Mouse (Mus musculus): ENCODE results near the gene Eif4g2. TPM values are rescaled to one million over a fixed set of nuclear protein-coding genes. Genes with fewer than 3 reads are reported as not detected.

Eif4g2 gene
- total RNA-seq (2021): 1,000 to 10,000 TPM; 1,008 to 1,028 TPM

GRCm38 (mm10) chr7:111082822-111083732 lies at the start of gene Eif4g2:
TSS of gene Eif4g2 (minus strand) at chr7:111083030.
- intact Hi-C loops (cut with DNase I): loop anchor here (1.0 to 2.0 kb wide), 2 partner anchors 39 to 74 kb away; no protein-coding TSS in a partner anchor
- DNase-seq: peak; percentile 97 to 99

GRCm38 (mm10) chr7:111132596-111132995 lies 49.8 kb upstream of the Eif4g2 start:
- intact Hi-C loops (cut with DNase I): no loop called here
- no peak for DNase-seq

GRCm38 (mm10) chr7:111126636-111127395 lies 44.0 kb upstream of the Eif4g2 start:
- no peak for DNase-seq
- intact Hi-C loops (cut with DNase I): no loop called here

- intact Hi-C loops (cut with DNase I): loop anchor here (2.0 kb wide), 1 partner anchor 33 kb away; no protein-coding TSS in a partner anchor
- DNase-seq: no peak
Measured at GRCm38 (mm10) chr7:111123761-111124546, 41.1 kb upstream of the Eif4g2 start.

- peak; percentile 98 for DNase-seq
- intact Hi-C loops (cut with DNase I): loop anchor here (1.0 to 2.0 kb wide), 2 partner anchors 34 to 39 kb away; partner anchors contain the start of gene Eif4g2
Measured at GRCm38 (mm10) chr7:111122531-111123130, 39.8 kb upstream of the Eif4g2 start.

- intact Hi-C loops (cut with DNase I): loop anchor here (1.0 to 2.0 kb wide), 2 partner anchors 35 to 39 kb away; partner anchors contain the start of gene Eif4g2
- DNase-seq: peak in 1 of 2 experiments; percentile 96
Measured at GRCm38 (mm10) chr7:111122084-111122530, 39.3 kb upstream of the Eif4g2 start.

- DNase-seq: no peak
- intact Hi-C loops (cut with DNase I): no loop called here
Measured at GRCm38 (mm10) chr7:111121522-111121921, 38.7 kb upstream of the Eif4g2 start.

GRCm38 (mm10) chr7:111109561-111109960 lies 26.7 kb upstream of the Eif4g2 start:
- intact Hi-C loops (cut with DNase I): no loop called here
- DNase-seq: no peak

- DNase-seq: no peak
- intact Hi-C loops (cut with DNase I): no loop called here
Measured at GRCm38 (mm10) chr7:111109161-111109560, 26.3 kb upstream of the Eif4g2 start.

GRCm38 (mm10) chr7:111098196-111098595 lies 15.4 kb upstream of the Eif4g2 start:
- DNase-seq: no peak
- intact Hi-C loops (cut with DNase I): no loop called here

GRCm38 (mm10) chr7:111095169-111095568 lies 12.3 kb upstream of the Eif4g2 start:
- intact Hi-C loops (cut with DNase I): no loop called here
- DNase-seq: no peak

GRCm38 (mm10) chr7:111085153-111085552 lies 2.3 kb upstream of the Eif4g2 start:
- DNase-seq: no peak
- intact Hi-C loops (cut with DNase I): no loop called here

- intact Hi-C loops (cut with DNase I): no loop called here
- no peak for DNase-seq
Measured at GRCm38 (mm10) chr7:111084443-111084842, 1.6 kb upstream of the Eif4g2 start.

GRCm38 (mm10) chr7:111083733-111084120 lies 897 bp upstream of the Eif4g2 start:
- intact Hi-C loops (cut with DNase I): loop anchor here (1.0 to 2.0 kb wide), 2 partner anchors 39 to 73 kb away; no protein-coding TSS in a partner anchor
- DNase-seq: no peak

- DNase-seq: peak; percentile 78 to 92
- intact Hi-C loops (cut with DNase I): loop anchor here (2.0 kb wide), 1 partner anchor 75 kb away; no protein-coding TSS in a partner anchor
Measured at GRCm38 (mm10) chr7:111082043-111082821, 598 bp downstream of the Eif4g2 start.

GRCm38 (mm10) chr7:111080876-111081275 lies 2.0 kb downstream of the Eif4g2 start:
- intact Hi-C loops (cut with DNase I): no loop called here
- DNase-seq: no peak

- intact Hi-C loops (cut with DNase I): no loop called here
- DNase-seq: no peak
Measured at GRCm38 (mm10) chr7:111080026-111080425, 2.8 kb downstream of the Eif4g2 start.

- intact Hi-C loops (cut with DNase I): no loop called here
Measured at GRCm38 (mm10) chr7:111078271-111078670, 4.6 kb downstream of the Eif4g2 start.

GRCm38 (mm10) chr7:111075288-111075687 lies 7.5 kb downstream of the Eif4g2 start:
- intact Hi-C loops (cut with DNase I): no loop called here
- DNase-seq: no peak

More at GRCm38 (mm10) chr7:111078271-111078670, 4.6 kb downstream of the Eif4g2 start:
- DNase-seq: no peak

Measured in heart, postnatal 36 days (tissue).